Mouse (Mus musculus) erythroblast, embryonic 14.5 days (primary cell): Measurements from ENCODE around the gene M6pr.

Experiments
- GATA1 ChIP-seq: IDR thresholded peaks from 2 replicates; pipeline ENCODE4 v1.6.1; 2012; ENCODE audit warnings: low read length, inconsistent platforms, mixed read lengths
- TAL1 ChIP-seq: IDR thresholded peaks from 3 replicates; pipeline ENCODE4 v1.6.1; 2012; ENCODE audit warnings: low read length, inconsistent platforms, mixed read lengths

- TF ChIP-seq GATA1: no peak
- TF ChIP-seq TAL1: no peak
Observed at GRCm38 (mm10) chr6:122276565-122276964, 32.0 kb upstream of the M6pr start.
